Mouse (Mus musculus): ENCODE results near the gene Myo9a.

The Myo9a gene

GRCm38 (mm10) chr9:59750267-59751065 is at the start of gene Myo9a, which contains the start of gene Senp8:
Myo9a (plus strand) TSS chr9:59750896.
Senp8 (minus strand) TSS chr9:59750710.
- DNase-seq (ENCODE audit: extremely low read depth, insufficient read length, low spot score), result peak; percentile 99

DNA sequence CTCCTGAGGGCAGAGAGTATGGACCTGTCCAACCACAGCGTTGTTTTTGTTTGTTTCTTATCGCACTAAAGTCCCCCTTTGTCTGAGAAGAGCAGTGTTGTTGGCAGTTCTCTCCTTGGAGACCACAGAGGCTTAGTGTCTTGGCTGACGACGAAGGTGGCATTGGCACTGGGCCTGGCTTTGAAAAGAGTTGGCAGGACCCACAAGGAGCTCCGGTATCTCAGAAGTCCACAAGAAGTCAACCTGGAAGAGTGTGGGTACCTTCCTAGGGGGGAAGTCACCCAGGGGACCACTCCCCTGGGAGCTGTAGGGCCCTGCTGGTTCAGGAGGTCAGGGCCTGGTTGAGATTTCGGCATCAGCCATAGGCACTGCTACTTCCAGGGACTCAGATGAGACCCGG is 49.6 kb upstream of the Myo9a start:
- peak; percentile 37 for DNase-seq (ENCODE audit: extremely low read depth, insufficient read length, low spot score)

DNA sequence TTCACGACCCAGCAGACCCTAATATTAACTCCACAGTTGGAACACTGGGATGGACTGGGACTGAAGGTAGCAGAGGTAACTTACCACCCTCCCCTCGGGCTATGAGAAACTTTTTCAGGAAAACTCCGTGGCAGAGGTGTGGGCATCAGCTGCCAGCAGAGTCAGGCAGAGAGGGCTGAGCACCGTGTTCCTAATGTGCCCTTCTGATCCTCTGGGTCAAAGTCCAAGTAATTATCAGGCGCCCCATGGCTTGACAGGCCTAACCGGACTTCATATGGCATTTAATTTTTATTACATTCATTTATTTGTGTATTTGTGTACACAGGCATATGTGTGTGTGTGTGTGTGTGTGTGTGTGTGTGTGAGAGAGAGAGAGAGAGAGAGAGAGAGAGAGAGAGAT is 47.6 kb upstream of the Myo9a start:
- no peak for DNase-seq (ENCODE audit: extremely low read depth, insufficient read length, low spot score)

GRCm38 (mm10) chr9:59706850-59707825 is 43.6 kb upstream of the Myo9a start:
- DNase-seq (ENCODE audit: extremely low read depth, insufficient read length, low spot score), result no peak

DNA sequence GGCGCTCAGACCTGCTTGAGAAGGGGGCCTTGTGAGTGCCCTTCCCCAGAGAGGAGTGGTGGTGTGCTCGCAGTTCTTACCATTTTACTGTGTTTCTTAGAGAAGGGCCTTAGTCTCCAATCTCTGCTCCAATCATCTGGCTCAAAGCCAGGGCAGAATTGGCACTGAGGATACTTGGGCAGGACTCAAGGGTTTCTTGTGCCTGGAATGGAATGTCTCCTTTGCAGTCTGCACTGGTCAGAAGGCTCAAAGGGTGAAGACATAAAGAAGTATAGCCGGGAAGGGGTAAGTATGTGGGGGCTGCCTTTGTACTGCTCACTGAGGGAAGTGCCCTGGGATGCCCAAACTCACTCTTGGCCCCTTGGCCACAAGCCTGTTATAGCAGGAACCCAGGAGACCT is 41.5 kb upstream of the Myo9a start:
- DNase-seq (ENCODE audit: extremely low read depth, insufficient read length, low spot score), result no peak

GRCm38 (mm10) chr9:59716275-59716898 is 34.3 kb upstream of the Myo9a start:
- DNase-seq (ENCODE audit: extremely low read depth, insufficient read length, low spot score), result no peak

- no peak for DNase-seq (ENCODE audit: extremely low read depth, insufficient read length, low spot score)
These were observed 32.5 kb upstream of the Myo9a start for GRCm38 (mm10) chr9:59718237-59718636.

GRCm38 (mm10) chr9:59721144-59721543 is 29.6 kb upstream of the Myo9a start:
- DNase-seq (ENCODE audit: extremely low read depth, insufficient read length, low spot score), result no peak

- DNase-seq (ENCODE audit: extremely low read depth, insufficient read length, low spot score), result peak; percentile 69
These were observed 27.5 kb upstream of the Myo9a start for GRCm38 (mm10) chr9:59723096-59723657.

DNA sequence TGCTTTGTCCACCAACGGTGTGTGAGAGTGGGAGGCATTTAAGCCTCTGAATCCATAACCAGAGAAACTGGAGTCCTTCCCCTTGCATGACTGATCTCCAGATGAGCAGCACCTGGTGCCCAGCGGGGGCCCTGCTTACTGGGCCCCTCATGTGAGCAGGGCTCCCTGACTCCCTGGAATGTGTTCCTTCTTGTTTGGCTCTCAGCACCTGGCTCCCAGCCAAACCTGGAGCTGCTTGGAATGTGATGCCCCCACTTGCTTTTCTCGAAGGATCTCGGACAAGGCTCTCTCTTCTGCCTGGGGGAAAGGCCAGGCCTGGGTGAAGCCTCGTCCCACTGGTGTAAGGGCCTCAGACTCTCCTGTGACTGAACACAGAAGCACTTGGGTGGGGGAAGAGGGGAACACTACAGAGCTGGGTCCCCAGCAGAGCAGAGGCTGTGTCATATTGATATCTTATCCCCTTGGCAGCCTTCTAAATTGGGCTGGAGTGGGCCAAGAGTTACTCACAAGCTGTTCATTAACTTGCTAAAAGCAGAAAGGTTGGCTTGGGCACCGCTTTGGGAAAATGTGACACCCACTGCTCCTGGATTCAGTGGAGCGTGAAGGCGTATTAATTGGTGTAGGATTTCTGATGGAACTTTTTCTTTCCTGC is 26.8 kb upstream of the Myo9a start:
- peak; percentile 35 for DNase-seq (ENCODE audit: extremely low read depth, insufficient read length, low spot score)

GRCm38 (mm10) chr9:59725515-59725914 is 25.2 kb upstream of the Myo9a start:
- no peak for DNase-seq (ENCODE audit: extremely low read depth, insufficient read length, low spot score)

- DNase-seq (ENCODE audit: extremely low read depth, insufficient read length, low spot score), result no peak
These were observed 23.0 kb upstream of the Myo9a start for GRCm38 (mm10) chr9:59727569-59728286.

GRCm38 (mm10) chr9:59731136-59731535 is 19.6 kb upstream of the Myo9a start:
- no peak for DNase-seq (ENCODE audit: extremely low read depth, insufficient read length, low spot score)

DNA sequence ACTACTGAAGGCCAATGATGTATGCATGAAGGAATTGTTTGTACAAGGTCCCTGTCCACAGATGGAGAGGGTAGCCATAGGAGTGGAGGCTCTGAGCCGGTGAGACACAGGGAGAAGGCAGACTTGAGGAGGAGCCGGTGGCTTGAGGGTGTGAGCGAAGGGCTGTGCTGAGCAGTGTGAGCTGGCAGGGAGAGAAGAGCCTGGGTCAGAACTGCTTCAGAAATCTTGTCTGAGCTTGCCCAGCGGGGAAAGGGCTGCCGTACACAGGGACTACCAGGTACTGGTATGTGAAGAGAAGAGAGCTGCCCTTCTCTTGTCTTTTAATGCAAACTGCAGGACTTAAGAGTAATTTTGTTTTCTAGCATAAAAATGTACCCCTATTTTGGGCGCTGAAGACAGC is 17.6 kb upstream of the Myo9a start:
- no peak for DNase-seq (ENCODE audit: extremely low read depth, insufficient read length, low spot score)

DNA sequence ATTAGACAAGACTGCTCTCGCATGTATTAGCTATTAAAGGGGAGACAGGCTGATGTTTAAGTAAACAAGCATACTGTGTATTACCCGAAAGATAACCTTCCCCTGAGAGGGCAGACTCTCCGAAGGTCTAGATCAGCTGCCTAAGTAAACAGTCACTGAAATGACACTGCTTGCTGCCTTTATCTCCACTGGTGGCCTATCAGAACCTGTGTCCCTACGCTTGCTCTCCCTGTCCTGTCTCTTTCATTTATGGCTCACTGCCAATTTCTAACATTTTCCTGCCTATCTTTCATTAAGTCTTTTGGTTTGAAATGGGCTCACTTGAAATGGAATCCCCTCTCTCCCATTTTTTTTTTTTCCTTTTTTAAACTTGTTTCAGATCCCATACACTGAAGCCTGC is 15.3 kb upstream of the Myo9a start:
- no peak for DNase-seq (ENCODE audit: extremely low read depth, insufficient read length, low spot score)

- no peak for DNase-seq (ENCODE audit: extremely low read depth, insufficient read length, low spot score)
These were observed 10.1 kb upstream of the Myo9a start for GRCm38 (mm10) chr9:59740593-59740992.

DNA sequence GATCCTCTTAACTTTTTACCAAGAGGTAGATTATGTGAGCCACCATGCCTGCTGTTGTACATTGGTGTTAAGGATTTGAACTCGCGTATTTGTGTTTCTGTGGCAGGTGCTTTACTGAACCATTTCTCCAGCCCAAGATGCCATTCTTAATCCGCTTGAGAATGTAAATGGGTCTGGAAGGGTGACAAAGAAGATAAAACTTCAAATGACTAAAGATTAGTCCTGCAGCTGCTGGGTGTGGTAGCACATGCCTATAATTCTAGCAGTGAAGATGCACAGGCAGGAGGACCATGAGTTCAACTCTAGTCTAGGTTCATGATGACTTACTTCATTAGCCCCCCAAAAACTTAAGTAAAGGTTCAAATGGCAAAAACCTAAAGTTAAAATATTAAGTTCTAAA is 6.8 kb upstream of the Myo9a start:
- no peak for DNase-seq (ENCODE audit: extremely low read depth, insufficient read length, low spot score)

DNA sequence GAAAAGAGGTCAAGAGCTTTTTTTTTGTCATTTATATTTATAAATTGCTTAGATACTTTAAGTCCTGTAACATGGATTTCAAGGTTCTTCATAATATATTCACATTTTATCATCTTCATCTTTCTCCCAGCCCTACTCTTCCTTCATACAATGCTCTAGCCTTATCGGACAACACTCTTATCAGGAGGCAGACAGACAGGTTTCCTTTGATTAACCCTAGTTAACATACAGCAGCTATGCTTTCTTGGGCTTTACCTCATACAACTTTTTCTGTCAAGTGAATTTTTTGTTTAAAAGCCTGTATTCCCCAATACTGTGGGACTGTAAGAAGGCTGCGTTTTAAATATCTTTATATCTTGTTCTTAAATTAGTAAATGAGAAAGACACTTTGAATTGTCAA is 2.3 kb upstream of the Myo9a start:
- no peak for DNase-seq (ENCODE audit: extremely low read depth, insufficient read length, low spot score)

- no peak for DNase-seq (ENCODE audit: extremely low read depth, insufficient read length, low spot score)
These were observed 1.7 kb upstream of the Myo9a start for GRCm38 (mm10) chr9:59748969-59749368.
